Mouse (Mus musculus) v-Abl transformed pro-B cells (cell line): Measurements from ENCODE around the gene Magix.
"Not testable (repeated sequence)": the region's sequence is repeated elsewhere in the genome, so short reads cannot be mapped to it uniquely, and the experiment has no call there.

ENCODE experiments used
- in situ Hi-C, 2 experiments: fragments of 400-800 bp; cut with MboI; formaldehyde crosslinking; loops; one replicate each; pipeline ENCODE4 v1.15.1; 2025; ENCODE audit not compliant: unreplicated experiment in 2 of 2

Gene Magix

DNA sequence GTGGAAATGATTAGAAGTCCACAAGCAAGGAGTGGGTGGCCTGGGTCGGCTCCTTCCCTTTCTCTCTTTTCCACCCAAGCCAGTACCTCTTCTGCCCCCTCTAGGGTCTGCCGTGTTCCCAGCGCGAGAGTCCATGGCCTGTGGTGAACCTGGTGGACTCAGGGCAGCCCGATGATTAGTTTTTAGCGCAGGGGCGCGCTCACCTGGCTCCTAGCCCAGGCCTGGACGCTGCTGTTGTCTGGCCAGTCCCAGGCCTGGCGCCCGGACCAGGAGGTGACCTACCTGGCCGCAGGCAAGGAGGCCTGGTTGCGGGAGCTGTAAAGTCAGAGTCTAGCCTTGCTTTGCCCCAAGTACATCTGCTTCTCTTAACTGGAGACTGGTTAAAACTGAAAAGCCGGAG lies at the start of gene Magix:
Gene Magix, minus strand, starts transcription at position 388 of the 400 bp plus-strand sequence.
- in situ Hi-C loops = loop anchor here (5.0 to 25.0 kb wide), 4 partner anchors 34 to 519 kb away; partner anchors contain the start of gene Clcn5 (in 1 of the 2)

DNA sequence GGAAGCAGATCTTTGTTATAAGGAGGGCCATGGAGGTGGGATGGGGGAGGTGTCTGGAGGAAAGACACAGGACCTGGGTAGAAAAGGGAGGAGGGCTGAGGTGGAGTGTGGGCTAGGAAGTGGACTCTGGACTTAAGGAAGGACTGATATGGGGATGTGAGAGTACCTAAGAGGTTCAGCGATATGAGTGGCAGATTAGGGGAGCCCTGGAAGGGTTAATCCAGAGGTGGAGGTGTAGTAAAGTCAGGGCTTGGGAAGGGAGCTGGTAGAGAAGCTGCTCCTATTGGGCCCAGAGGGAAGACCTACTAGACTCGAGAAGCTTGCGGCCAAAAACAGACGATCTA lies 47.8 kb upstream of the Magix start:
- in situ Hi-C loops = no loop called here

GRCm38 (mm10) chrX:7728215-7728921 lies 47.3 kb upstream of the Magix start, which contains the start of gene Praf2:
Gene Praf2, plus strand, starts transcription at chrX:7728439.
- in situ Hi-C loops = no loop called here

DNA sequence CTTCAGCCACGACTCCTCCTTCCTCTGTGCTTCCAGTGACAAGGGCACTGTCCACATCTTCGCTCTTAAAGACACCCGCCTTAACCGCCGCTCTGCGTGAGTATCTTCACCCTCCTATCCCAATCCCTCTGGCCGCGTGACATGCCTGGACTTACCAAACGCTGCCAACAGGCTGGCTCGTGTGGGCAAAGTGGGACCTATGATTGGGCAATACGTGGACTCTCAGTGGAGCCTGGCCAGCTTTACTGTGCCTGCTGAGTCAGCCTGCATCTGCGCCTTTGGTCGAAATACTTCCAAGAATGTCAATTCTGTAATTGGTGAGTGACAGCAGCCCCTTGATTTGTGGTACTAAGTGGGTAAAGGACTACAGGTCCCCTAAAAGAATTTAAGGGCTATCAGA lies 46.1 kb upstream of the Magix start:
- in situ Hi-C loops = no loop called here

DNA sequence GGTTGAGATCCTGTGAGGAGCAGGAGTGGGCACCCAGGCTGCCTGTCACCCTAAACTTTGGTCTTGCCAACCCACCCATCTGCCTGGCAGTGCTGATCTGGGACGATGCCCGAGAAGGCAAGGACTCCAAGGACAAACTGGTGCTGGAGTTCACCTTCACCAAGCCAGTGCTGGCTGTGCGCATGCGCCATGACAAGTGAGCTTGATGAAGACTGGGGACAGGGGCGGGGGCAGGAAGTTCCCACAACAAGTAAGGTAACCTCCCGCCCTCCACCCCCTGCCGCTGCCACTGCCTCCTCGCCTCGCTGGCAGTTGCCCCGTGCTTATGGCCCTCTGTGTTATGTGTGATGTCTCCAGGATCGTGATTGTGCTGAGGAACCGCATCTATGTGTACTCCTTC lies 44.8 kb upstream of the Magix start:
- in situ Hi-C loops = no loop called here

GRCm38 (mm10) chrX:7724135-7724534 lies 43.1 kb upstream of the Magix start:
- in situ Hi-C loops = no loop called here

- in situ Hi-C loops = no loop called here
These were observed 41.6 kb upstream of the Magix start for GRCm38 (mm10) chrX:7722691-7723090.

DNA sequence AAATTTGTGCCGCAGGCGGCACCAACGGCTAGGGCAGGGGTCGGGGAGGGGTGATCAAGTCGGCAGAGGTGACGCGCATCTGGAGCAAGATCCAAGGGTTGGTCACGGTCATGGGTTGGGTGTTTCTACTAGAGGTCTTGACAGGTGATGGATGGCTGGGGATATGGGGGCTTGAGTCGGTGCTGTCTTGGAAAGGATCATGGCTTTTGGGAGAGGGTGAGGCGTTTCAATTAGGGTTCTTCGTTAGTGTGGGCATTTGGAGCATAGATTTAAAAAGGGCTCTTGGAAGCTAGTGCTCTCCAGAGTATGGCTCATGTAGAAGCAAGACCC lies 41.2 kb upstream of the Magix start:
- in situ Hi-C loops = no loop called here

DNA sequence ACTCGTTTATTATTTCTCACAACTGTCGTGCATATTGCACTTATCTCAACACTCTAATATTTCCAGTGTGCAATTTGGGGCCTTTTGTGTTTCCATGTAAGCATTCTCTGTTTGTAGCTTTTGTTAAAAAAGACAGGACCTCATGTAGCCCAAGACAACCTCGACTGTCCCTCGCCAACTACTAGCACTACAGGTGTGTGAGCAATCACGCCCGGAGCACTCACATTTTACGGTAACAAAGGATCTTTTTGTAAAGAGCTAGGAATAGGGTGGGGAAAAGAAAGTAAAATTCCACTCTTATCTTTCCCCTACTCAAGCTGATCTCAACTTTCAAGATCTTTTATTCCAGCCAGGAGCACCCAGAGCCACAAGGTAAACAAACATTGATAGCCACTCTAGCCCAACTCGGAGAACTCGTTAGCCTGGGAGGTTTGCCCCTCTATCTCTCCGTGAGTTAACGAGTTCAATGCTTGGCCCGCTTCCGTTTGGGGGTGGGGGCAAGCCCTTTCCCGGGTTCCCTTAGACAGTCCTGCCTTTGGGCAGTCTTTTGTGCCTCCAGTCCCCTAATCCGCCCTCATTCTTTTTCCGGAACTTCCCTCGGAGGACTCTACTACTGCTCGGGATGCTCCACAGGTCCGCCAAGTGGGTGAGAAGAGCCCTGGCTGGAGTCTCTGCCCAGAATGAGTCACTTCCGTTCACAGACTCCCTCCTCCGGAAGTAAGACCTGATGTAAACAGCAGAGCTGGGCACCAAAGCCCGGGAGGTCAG lies 40.6 kb upstream of the Magix start, which contains the start of gene Gm45208:
Gene Gm45208, plus strand, starts transcription at position 732 of the 768 bp plus-strand sequence.
- in situ Hi-C loops = no loop called here

DNA sequence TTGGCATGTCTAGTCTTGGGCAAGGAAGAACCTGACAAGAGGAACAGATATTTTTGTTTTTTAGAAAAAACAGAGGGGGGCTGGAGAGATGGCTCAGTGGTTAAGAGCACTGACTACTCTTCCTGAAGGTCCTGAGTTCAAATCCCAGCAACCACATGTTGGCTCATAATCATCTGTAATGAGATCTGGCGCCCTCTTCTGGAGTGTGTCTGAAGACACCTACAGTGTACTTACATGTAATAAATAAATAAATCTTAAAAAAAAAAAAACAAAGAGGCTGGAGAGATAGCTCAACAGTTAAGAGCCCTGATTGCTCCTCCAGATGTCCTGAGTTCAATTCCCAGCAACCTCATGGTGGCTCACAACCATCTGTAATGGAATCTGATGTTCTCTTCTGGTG lies 35.0 kb upstream of the Magix start:
- in situ Hi-C loops = not testable (repeated sequence)

GRCm38 (mm10) chrX:7714135-7714899 lies 33.3 kb upstream of the Magix start, which contains the start of gene Wdr45:
Gene Wdr45, plus strand, starts transcription at chrX:7714333.
- in situ Hi-C loops = not testable (repeated sequence)

- in situ Hi-C loops = not testable (repeated sequence)
These were observed 32.7 kb upstream of the Magix start for GRCm38 (mm10) chrX:7713764-7714134.

GRCm38 (mm10) chrX:7696954-7697381 lies 15.9 kb upstream of the Magix start, which contains the start of gene Gpkow:
Gene Gpkow, plus strand, starts transcription at chrX:7697131.
- in situ Hi-C loops = loop anchor here (10.0 to 25.0 kb wide), 3 partner anchors 52 to 535 kb away; partner anchors contain the start of gene Clcn5 (in 1 of the 2)

- in situ Hi-C loops = loop anchor here (10.0 to 25.0 kb wide), 3 partner anchors 52 to 534 kb away; partner anchors contain the start of gene Clcn5 (in 1 of the 2)
These were observed 15.5 kb upstream of the Magix start for GRCm38 (mm10) chrX:7696520-7696919.

DNA sequence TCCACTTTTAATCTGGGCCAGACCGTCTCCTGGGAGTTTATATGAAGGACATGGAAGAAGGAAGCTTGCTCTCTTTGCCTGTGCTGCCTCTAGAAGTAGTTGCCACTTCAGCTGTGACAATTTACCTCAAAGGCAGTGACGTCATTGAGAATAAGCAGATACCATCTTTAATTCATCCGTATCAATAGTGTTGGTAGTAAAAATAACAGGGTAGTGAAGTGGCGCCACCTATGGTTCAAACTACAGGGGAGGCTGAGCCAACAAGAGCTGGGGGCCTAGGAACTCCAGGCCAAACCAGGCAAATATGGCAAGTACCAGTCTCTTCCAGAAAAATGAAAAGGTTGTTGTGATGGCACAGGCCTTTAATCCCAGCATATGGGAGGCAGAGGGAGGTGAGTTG lies 11.8 kb upstream of the Magix start:
- in situ Hi-C loops = loop anchor here (5.0 to 25.0 kb wide), 5 partner anchors 48 to 531 kb away; partner anchors contain the start of gene Clcn5 (in 1 of the 2)

DNA sequence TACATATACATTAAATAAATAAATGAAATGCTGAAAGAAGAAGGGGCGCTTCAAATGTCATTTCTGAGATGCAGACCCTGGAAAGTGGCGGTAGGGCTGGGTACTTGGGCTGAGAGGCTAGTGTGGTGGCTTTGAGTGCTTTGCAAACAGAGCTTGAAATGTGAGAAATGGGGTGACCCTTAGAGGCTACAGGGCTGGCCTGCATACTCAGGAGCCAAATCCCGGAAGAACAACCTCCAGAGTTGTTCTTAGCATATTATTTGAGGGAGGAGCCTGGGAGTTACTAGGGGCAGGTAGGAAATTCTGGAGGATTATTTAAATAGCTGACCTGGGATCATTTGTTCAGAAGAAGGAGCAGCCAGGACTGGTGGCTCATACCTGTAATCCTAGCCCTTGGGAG lies 9.4 kb upstream of the Magix start:
- in situ Hi-C loops = loop anchor here (5.0 to 25.0 kb wide), 5 partner anchors 46 to 528 kb away; partner anchors contain the start of gene Clcn5 (in 1 of the 2)

GRCm38 (mm10) chrX:7688321-7688720 lies 7.3 kb upstream of the Magix start:
- in situ Hi-C loops = loop anchor here (10.0 to 25.0 kb wide), 3 partner anchors 214 to 526 kb away; partner anchors contain the start of gene Clcn5 (in 1 of the 2)

GRCm38 (mm10) chrX:7680057-7680412 lies 1.0 kb downstream of the Magix start:
- in situ Hi-C loops = loop anchor here (5.0 to 25.0 kb wide), 4 partner anchors 33 to 518 kb away; partner anchors contain the start of gene Clcn5 (in 1 of the 2)

DNA sequence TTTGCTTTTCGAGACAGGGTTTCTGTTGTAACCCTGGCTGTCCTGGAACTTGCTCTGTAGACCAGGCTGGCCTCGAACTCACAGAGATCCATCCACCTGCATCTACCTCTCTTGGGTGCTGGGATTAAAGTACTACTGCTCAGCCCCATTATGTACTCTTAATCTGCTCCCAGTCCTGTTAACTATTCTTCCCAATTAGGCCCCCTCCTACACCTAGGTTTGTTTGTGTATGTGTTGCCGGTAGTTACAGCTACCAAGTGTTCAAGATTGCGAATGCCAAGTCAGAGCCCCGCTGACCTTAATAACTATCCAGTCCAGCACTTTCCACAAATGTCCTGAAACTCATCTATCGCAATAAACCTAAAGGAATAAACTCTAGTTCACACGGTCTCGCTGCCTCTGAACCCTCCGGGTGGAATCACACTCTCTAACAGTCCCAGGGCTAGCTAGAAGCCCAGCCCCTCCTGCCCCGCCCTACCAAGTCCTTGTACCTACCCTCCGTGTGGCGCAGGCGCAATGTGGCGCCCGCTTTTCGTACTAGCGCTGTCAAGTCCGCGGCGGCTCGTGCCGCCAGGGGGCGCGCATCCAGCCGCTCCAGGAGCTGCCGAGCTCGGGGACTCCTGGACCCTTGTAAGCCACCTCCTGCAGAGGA lies 1.5 kb downstream of the Magix start:
- in situ Hi-C loops = loop anchor here (5.0 to 25.0 kb wide), 4 partner anchors 32 to 517 kb away; partner anchors contain the start of gene Clcn5 (in 1 of the 2)

DNA sequence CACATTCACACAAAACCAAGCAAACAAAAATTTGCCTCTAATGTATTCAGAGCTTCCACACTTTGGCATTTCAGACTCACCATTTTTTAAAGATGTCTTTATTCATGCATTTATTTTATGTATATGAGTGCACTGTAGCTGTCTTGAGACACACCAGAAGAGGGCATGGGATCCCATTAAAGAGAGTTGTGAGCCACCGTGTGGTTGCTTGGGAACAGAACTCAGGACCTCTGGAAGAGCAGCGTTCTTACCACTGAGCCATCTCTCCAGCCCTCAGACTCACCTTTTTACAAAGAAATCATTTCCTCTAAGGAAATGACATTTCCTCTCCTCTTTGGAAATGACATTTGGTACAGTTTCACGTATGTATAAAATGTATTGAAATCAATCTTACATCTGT lies 2.1 kb downstream of the Magix start:
- in situ Hi-C loops = loop anchor here in 1 of 2 experiments (25.0 kb wide), 2 partner anchors 367 to 517 kb away; partner anchors contain the start of gene Clcn5
